In genomic region chr1:185363526-185364182, GRCm38 (mm10) we compare ENCODE assay signal across 7 mouse cellular contexts. TPM values are rescaled to one million over a fixed set of nuclear protein-coding genes. Genes with fewer than 3 reads are reported as not detected.
DNase-seq lines count a peak whose midpoint lies in the region; ATAC-seq and TF ChIP-seq lines count a peak whose summit lies in the region.

No protein-coding gene starts in this region.

- H3K4me2 ChIP-seq in forebrain, embryonic 11.5 days (ENCODE audit: low read depth, low read length, severe bottlenecking) = peak overlapping the region; percentile 64
- H3K4me2 ChIP-seq in heart, postnatal 0 days (ENCODE audit: low read depth, low read length) = peak overlapping the region; percentile 91
- peak overlapping the region; percentile 87 for H3K4me2 ChIP-seq in liver, embryonic 15.5 days
- peak overlapping the region; percentile 56 for H3K4me2 ChIP-seq in neural tube, embryonic 11.5 days (ENCODE audit: low read depth)

- H3K27ac ChIP-seq in forebrain, embryonic 11.5 days (ENCODE audit: low read depth, low read length) = peak overlapping the region; percentile 64
- H3K27ac ChIP-seq in heart, postnatal 0 days (ENCODE audit: low read depth) = peak overlapping the region; percentile 98
- H3K27ac ChIP-seq in liver, embryonic 15.5 days (replicated peaks) = peak overlapping the region; percentile 92
- H3K27ac ChIP-seq in neural tube, embryonic 11.5 days (ENCODE audit: low read depth, low read length) = peak overlapping the region; percentile 82

- no peak; the same call in 1 of the 2 replicates for TF ChIP-seq EP300 in heart, postnatal 0 days (IDR thresholded peaks at IDR 0.05; ENCODE audit: low read depth)

- H3K36me3 ChIP-seq in forebrain, embryonic 11.5 days (ENCODE audit: control insufficient read depth, insufficient read depth, low read length) = no peaks in the 10 kb centered on the region
- H3K36me3 ChIP-seq in heart, postnatal 0 days (replicated peaks; ENCODE audit: control insufficient read depth, insufficient read depth, low read length) = peaks cover 10% of the 10 kb centered on the region
- H3K36me3 ChIP-seq in liver, embryonic 15.5 days (replicated peaks) = peaks cover 21% of the 10 kb centered on the region
- H3K36me3 ChIP-seq in neural tube, embryonic 11.5 days (ENCODE audit: control insufficient read depth, insufficient read depth, low read length) = no peaks in the 10 kb centered on the region

- H3K9ac ChIP-seq in forebrain, embryonic 11.5 days (ENCODE audit: low read length) = peak overlapping the region; percentile 86
- H3K9ac ChIP-seq in heart, postnatal 0 days (replicated peaks; ENCODE audit: low read depth, low read length) = peak overlapping the region; percentile 97
- peak overlapping the region; percentile 91 for H3K9ac ChIP-seq in liver, embryonic 15.5 days
- peak overlapping the region; percentile 87 for H3K9ac ChIP-seq in neural tube, embryonic 11.5 days (ENCODE audit: low read length)

- H3K9me3 ChIP-seq in forebrain, embryonic 11.5 days (ENCODE audit: control insufficient read depth, low read length) = no peaks in the 10 kb centered on the region
- no peaks in the 10 kb centered on the region for H3K9me3 ChIP-seq in heart, postnatal 0 days (replicated peaks; ENCODE audit: control insufficient read depth, low read length)
- no peaks in the 10 kb centered on the region for H3K9me3 ChIP-seq in liver, embryonic 15.5 days (replicated peaks)
- H3K9me3 ChIP-seq in neural tube, embryonic 11.5 days (ENCODE audit: control insufficient read depth, low read length) = no peaks in the 10 kb centered on the region

- 5% methylated on average over 22 of the region's 22 CpGs for WGBS in forebrain, embryonic 11.5 days
- under 1% methylated on average over 22 of the region's 22 CpGs for WGBS in heart, postnatal 0 days
- 1% methylated on average over 22 of the region's 22 CpGs for WGBS in liver, embryonic 15.5 days (ENCODE audit: insufficient replicate concordance)
- WGBS in neural tube, embryonic 11.5 days = 5% methylated on average over 22 of the region's 22 CpGs

- H3K4me1 ChIP-seq in forebrain, embryonic 11.5 days (replicated peaks; ENCODE audit: control insufficient read depth, insufficient read depth, low read length) = peaks cover 6% of the 10 kb centered on the region; the same call in 1 of the 2 replicates
- H3K4me1 ChIP-seq in heart, postnatal 0 days (ENCODE audit: control insufficient read depth, insufficient read depth) = peaks cover 19% of the 10 kb centered on the region; the same call in 1 of the 2 replicates
- H3K4me1 ChIP-seq in liver, embryonic 15.5 days (replicated peaks) = peaks cover 30% of the 10 kb centered on the region
- H3K4me1 ChIP-seq in neural tube, embryonic 11.5 days (ENCODE audit: control insufficient read depth, insufficient read depth, low read length) = peaks cover 17% of the 10 kb centered on the region

- peak; percentile 35 for ATAC-seq in forebrain, embryonic 11.5 days (replicated peaks; ENCODE audit: low FRiP score)
- peak; percentile 66 for ATAC-seq in heart, postnatal 0 days (ENCODE audit: insufficient read depth, low read depth)
- peak; percentile 28 for ATAC-seq in liver, embryonic 15.5 days (ENCODE audit: insufficient read depth)
- ATAC-seq in neural tube, embryonic 11.5 days (ENCODE audit: insufficient read depth, low FRiP score, low TSS enrichment) = no peak; the same call in 1 of the 2 replicates

- no peak for TF ChIP-seq CTCF in heart, postnatal 0 days (IDR thresholded peaks at IDR 0.05; ENCODE audit: low read depth)

- peak overlapping the region; percentile 97 for H3K4me3 ChIP-seq in forebrain, embryonic 11.5 days (ENCODE audit: low read depth, low read length)
- peak overlapping the region; percentile 99 for H3K4me3 ChIP-seq in heart, postnatal 0 days (ENCODE audit: low read depth, low read length)
- peak overlapping the region; percentile 93 for H3K4me3 ChIP-seq in liver, embryonic 15.5 days (replicated peaks)
- H3K4me3 ChIP-seq in neural tube, embryonic 11.5 days (ENCODE audit: low read depth, low read length) = peak overlapping the region; percentile 97

- H3K27me3 ChIP-seq in forebrain, embryonic 11.5 days (ENCODE audit: control insufficient read depth, insufficient read depth, low read length) = no peaks in the 10 kb centered on the region
- no peaks in the 10 kb centered on the region for H3K27me3 ChIP-seq in heart, postnatal 0 days (ENCODE audit: control insufficient read depth, insufficient read depth, low read length)
- no peaks in the 10 kb centered on the region for H3K27me3 ChIP-seq in liver, embryonic 15.5 days
- H3K27me3 ChIP-seq in neural tube, embryonic 11.5 days (ENCODE audit: control insufficient read depth, insufficient read depth, low read length) = no peaks in the 10 kb centered on the region

- peak; percentile 87 for DNase-seq in R1 (ENCODE audit: low read depth, low spot score)
- peak; percentile 41 for DNase-seq in c-Kit-positive CD71-negative TER-119-negative erythroid progenitor cells, embryonic 14.5 days (ENCODE audit: low read depth)
- peak; percentile 66 for DNase-seq in forebrain, embryonic 11.5 days (ENCODE audit: low spot score)
- DNase-seq in heart, postnatal 0 days (ENCODE audit: low spot score) = peak; percentile 82
- DNase-seq in kidney, postnatal 14 days = peak; percentile 71
- DNase-seq in neural tube, embryonic 11.5 days (ENCODE audit: low spot score) = peak; percentile 52

RNA-seq across cellular contexts. Expression of gene Eprs, which starts 0.8 kb away (rescaled TPM):
- polyA plus RNA-seq in forebrain, embryonic 11.5 days (2014; fragmentation: Nextera tagmentation; extraction: Ambion mirVana) = 143 and 150 TPM in 2 replicates
- 39.8 and 45.6 TPM in 2 replicates for total RNA-seq in heart, postnatal 0 days (2014; rRNA removed; ENCODE audit: low replicate concordance)
- polyA plus RNA-seq in heart, postnatal 0 days (2015; fragmentation: Nextera tagmentation; extraction: Ambion mirVana) = 73.0 and 75.8 TPM in 2 replicates
- polyA plus RNA-seq in liver, embryonic 15.5 days (2015; fragmentation: Nextera tagmentation; extraction: Ambion mirVana) = 71.4 and 76.7 TPM in 2 replicates
- 143 and 145 TPM in 2 replicates for polyA plus RNA-seq in neural tube, embryonic 11.5 days (2014; fragmentation: Nextera tagmentation; extraction: Ambion mirVana)

RNA-seq across cellular contexts. Expression of gene Bpnt1, which starts 31.7 kb away (rescaled TPM):
- 31.8 and 33.1 TPM in 2 replicates for polyA plus RNA-seq in forebrain, embryonic 11.5 days (2014; fragmentation: Nextera tagmentation; extraction: Ambion mirVana)
- total RNA-seq in heart, postnatal 0 days (2014; rRNA removed; ENCODE audit: low replicate concordance) = 24.6 and 59.1 TPM in 2 replicates
- 33.7 and 34.3 TPM in 2 replicates for polyA plus RNA-seq in heart, postnatal 0 days (2015; fragmentation: Nextera tagmentation; extraction: Ambion mirVana)
- polyA plus RNA-seq in liver, embryonic 15.5 days (2015; fragmentation: Nextera tagmentation; extraction: Ambion mirVana) = 10.3 and 11.1 TPM in 2 replicates
- 24.3 and 29.2 TPM in 2 replicates for polyA plus RNA-seq in neural tube, embryonic 11.5 days (2014; fragmentation: Nextera tagmentation; extraction: Ambion mirVana)

RNA-seq across cellular contexts. Expression of gene Iars2, which starts 34.5 kb away (rescaled TPM):
- 29.8 and 31.5 TPM in 2 replicates for polyA plus RNA-seq in forebrain, embryonic 11.5 days (2014; fragmentation: Nextera tagmentation; extraction: Ambion mirVana)
- total RNA-seq in heart, postnatal 0 days (2014; rRNA removed; ENCODE audit: low replicate concordance) = 93.3 and 102 TPM in 2 replicates
- 36.2 and 38.9 TPM in 2 replicates for polyA plus RNA-seq in heart, postnatal 0 days (2015; fragmentation: Nextera tagmentation; extraction: Ambion mirVana)
- 17.3 and 18.9 TPM in 2 replicates for polyA plus RNA-seq in liver, embryonic 15.5 days (2015; fragmentation: Nextera tagmentation; extraction: Ambion mirVana)
- polyA plus RNA-seq in neural tube, embryonic 11.5 days (2014; fragmentation: Nextera tagmentation; extraction: Ambion mirVana) = 21.4 and 27.0 TPM in 2 replicates
